Mouse (Mus musculus) bone marrow macrophage, adult 2 months (primary cell): Measurements from ENCODE around the gene Las1l.

ENCODE experiments used
- CTCF ChIP-seq: IDR thresholded peaks from 2 replicates; pipeline ENCODE4 v1.5.1; 2012; ENCODE audit warnings: low read depth, mild to moderate bottlenecking, low read length, moderate library complexity
- POLR2A ChIP-seq: IDR thresholded peaks from 2 replicates; pipeline ENCODE4 v1.6.1; 2012; ENCODE audit warnings: mild to moderate bottlenecking, low read depth, low read length, borderline replicate concordance

DNA sequence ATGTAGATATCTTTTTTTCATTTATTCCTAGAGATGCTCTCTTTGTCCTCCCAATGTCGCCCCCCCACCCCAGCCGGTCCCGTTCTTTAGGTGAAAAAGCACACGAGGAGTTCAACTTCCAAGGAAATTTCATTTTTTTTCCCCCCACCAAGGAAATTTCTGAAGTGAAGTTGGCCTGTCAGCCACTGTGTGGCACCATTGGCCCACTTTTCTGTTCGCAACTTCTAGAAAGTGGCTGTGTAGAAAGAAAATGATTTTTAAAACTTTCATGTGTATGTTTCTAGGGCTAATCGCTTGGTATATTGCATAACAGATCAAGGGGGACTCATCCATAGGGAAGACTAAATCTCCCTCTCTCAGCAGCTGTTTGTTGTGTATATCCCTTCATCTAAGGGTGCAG is 49.6 kb upstream of the Las1l start:
- TF ChIP-seq CTCF: no peak
- TF ChIP-seq POLR2A: no peak
